Mouse (Mus musculus): Measurements from ENCODE around the gene Tatdn2.

Tatdn2 gene

GRCm38 (mm10) chr6:113696582-113697221, at the start of gene Tatdn2:
Tatdn2 (plus strand) TSS chr6:113697050.
- DNase-seq = peak; percentile 97 to 99

GRCm38 (mm10) chr6:113649346-113650196, 47.3 kb upstream of the Tatdn2 start:
- DNase-seq = no peak

GRCm38 (mm10) chr6:113650197-113650640, 46.6 kb upstream of the Tatdn2 start:
- no peak for DNase-seq

GRCm38 (mm10) chr6:113651626-113652025, 45.2 kb upstream of the Tatdn2 start:
- DNase-seq = no peak

- no peak for DNase-seq
Measured at GRCm38 (mm10) chr6:113653551-113653950, 43.3 kb upstream of the Tatdn2 start.

- no peak for DNase-seq
Measured at GRCm38 (mm10) chr6:113654102-113654501, 42.7 kb upstream of the Tatdn2 start.

- DNase-seq = no peak
Measured at GRCm38 (mm10) chr6:113654753-113655397, 42.0 kb upstream of the Tatdn2 start.

GRCm38 (mm10) chr6:113655475-113655874, 41.4 kb upstream of the Tatdn2 start:
- DNase-seq = peak in 1 of 2 experiments; percentile 50

- no peak for DNase-seq
Measured at GRCm38 (mm10) chr6:113656847-113657246, 40.0 kb upstream of the Tatdn2 start.

- DNase-seq = peak in 1 of 2 experiments; percentile 42
Measured at GRCm38 (mm10) chr6:113658226-113658625, 38.6 kb upstream of the Tatdn2 start.

GRCm38 (mm10) chr6:113659648-113660491, 37.0 kb upstream of the Tatdn2 start:
- DNase-seq = no peak

- DNase-seq = peak in 1 of 2 experiments; percentile 25
Measured at GRCm38 (mm10) chr6:113660492-113661352, 36.1 kb upstream of the Tatdn2 start.

- DNase-seq = peak; percentile 84 to 90
Measured at GRCm38 (mm10) chr6:113661353-113662241, 35.3 kb upstream of the Tatdn2 start.

GRCm38 (mm10) chr6:113662964-113663700, 33.7 kb upstream of the Tatdn2 start:
- no peak for DNase-seq

GRCm38 (mm10) chr6:113664305-113664704, 32.5 kb upstream of the Tatdn2 start:
- DNase-seq = no peak

- DNase-seq = no peak
Measured at GRCm38 (mm10) chr6:113667611-113668122, 29.2 kb upstream of the Tatdn2 start.

GRCm38 (mm10) chr6:113668287-113669154, 28.3 kb upstream of the Tatdn2 start:
- DNase-seq = peak in 1 of 2 experiments; percentile 46

- DNase-seq = no peak
Measured at GRCm38 (mm10) chr6:113669821-113670220, 27.0 kb upstream of the Tatdn2 start.

Measured in kidney, adult 8-10 months (tissue).